Mouse (Mus musculus) natural killer cell, adult 2 months (primary cell): Measurements from ENCODE around the gene Tfap2b.

ENCODE experiments used
- DNase-seq, 2 experiments: peaks; one replicate each; pipeline ENCODE4 v3.0.0; 2022; ENCODE audit warnings: low spot score in 2 of 2

The Tfap2b gene

GRCm38 (mm10) chr1:19233857-19234256, 25.1 kb downstream of the Tfap2b start:
- DNase-seq: no peak

GRCm38 (mm10) chr1:19234432-19235205, 25.9 kb downstream of the Tfap2b start:
- DNase-seq: no peak

- no peak for DNase-seq
Measured at GRCm38 (mm10) chr1:19236051-19236450, 27.3 kb downstream of the Tfap2b start.

GRCm38 (mm10) chr1:19236591-19236990, 27.9 kb downstream of the Tfap2b start:
- no peak for DNase-seq

GRCm38 (mm10) chr1:19237061-19237460, 28.3 kb downstream of the Tfap2b start:
- DNase-seq: no peak

DNA sequence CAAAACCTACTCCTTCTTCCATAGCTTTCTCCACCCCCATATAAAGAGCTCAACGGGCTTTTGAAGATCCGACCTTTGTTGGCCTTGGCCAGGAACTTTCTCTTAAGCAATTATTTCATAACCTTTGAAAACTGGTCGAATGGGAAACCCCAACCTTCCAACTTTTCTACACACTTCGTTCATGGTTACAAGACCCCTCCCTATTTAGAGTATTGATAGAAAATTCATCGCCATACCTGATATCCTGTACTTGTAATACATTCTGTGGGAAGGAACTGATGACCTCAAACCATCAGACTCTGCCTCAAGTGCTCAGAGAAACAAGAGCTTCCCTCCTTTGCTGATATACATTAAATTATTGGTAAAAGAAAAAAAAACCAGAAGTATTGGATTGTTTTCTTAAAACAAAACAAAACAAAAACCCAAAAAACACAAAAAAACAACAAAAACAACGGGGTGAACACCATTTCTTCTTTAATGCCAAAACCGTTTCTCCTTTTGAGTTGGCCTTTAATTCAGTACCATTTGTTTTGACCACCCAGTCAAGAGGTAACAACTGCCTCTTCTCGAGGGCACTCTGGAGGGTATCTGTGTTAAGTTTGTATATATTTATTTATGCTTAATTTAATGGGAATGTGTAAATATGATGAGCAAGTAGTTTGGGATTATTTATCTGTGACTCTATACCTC, 29.2 kb downstream of the Tfap2b start:
- no peak for DNase-seq

DNA sequence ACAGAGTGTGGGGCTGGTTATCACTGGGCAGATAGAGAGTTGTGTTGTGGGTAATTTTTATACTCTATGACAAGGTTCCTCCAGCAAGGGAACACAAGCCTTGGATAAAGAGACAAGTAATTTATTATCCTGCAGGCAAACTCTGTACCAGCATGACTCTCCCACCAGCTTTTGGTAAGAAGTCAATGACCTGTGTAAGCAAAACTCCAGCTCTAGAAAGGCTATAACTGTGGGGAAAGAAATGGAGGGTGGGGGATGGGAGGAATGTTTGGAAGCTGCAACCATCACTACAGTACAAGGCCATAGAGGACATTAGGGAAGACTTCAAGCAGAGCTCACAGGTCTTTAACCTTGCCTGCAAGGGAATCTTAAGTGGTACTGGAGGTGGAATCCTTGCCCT, 31.3 kb downstream of the Tfap2b start:
- no peak for DNase-seq

DNA sequence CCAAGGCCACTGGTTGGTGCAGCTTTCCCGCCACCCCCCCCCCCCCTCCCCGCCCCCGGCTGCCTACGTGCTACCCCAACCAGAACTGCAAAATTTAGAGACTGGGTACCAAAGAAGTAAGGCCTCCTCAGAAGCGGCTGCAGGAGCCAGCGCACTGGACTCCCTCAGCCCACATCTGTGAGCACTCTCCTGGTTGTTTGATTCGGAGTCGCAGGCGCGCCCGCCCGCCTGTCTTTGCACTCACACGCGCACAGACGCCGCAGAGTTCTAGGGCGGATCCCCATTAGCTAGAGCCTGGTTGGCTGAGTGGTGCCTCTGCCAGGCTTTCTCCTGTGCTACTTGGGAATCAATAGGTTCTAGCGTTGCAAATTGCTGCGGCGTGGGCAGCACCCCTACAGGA, 32.6 kb downstream of the Tfap2b start:
- DNase-seq: no peak

- DNase-seq: no peak
Measured at GRCm38 (mm10) chr1:19242021-19242420, 33.3 kb downstream of the Tfap2b start.

GRCm38 (mm10) chr1:19245032-19245431, 36.3 kb downstream of the Tfap2b start:
- no peak for DNase-seq

DNA sequence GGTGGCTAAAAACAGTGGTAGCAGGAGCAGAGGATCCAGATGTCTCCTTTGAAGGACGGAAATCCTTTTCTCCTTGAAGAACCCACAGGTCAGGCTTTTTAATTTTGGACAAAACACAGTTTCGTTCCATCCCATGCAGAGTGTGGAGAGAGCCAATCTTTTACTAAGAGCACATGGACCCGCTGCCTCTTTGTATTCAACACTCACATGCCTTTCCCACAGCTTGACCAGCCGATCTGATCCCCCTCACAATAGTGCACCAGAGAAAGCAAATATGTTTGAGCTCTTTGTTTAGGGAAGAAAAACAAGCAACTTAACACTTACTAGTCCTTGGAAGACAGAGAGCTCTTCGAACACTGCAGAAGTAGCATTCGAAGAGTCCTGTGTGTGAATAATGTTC, 42.6 kb downstream of the Tfap2b start:
- DNase-seq: no peak

- no peak for DNase-seq
Measured at GRCm38 (mm10) chr1:19269596-19269995, 60.9 kb downstream of the Tfap2b start.
